Mouse (Mus musculus): ENCODE measurements around the gene Prdx5. TPM values are rescaled to one million over a fixed set of nuclear protein-coding genes. Genes with fewer than 3 reads are reported as not detected.
"Not testable (repeated sequence)": the region's sequence is repeated elsewhere in the genome, so short reads cannot be mapped to it uniquely, and the experiment has no call there.

Prdx5 gene
- total and polyA plus RNA-seq, 3 experiments, result 59.2 to 210 (median 208) TPM

DNA sequence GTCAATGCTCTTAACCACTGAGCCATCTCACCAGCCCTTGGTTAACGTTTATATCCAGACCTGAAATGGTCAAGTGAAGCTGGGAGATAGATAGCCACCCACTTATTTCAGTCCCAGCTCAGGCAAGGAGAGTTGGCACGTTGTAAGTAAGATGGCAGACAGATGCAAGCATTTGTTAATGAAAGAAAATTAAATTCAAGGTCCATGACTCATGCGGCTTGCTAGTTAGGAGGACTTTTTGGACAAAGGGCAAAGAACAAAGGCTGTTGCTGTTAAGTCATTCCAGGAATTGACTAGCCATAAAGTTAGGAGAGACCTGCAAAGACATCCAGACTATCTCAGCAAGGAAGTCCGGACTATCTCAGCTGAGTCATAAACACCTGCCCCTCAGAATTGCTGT is 10.3 kb downstream of the Prdx5 start:
- peaks cover 3% of the 10 kb centered on the region; the same call in 1 of the 2 replicates for H3K27me3 ChIP-seq (ENCODE audit: insufficient read depth, low read length)
- no peak for DNase-seq (ENCODE audit: low spot score)
- ATAC-seq (ENCODE audit: extremely low read depth, insufficient number of reproducible peaks, low FRiP score, poor library complexity, severe bottlenecking), result no peak
- TF ChIP-seq GATA1 (IDR thresholded peaks at IDR 0.05; ENCODE audit: borderline replicate concordance, low read length), result no peak
- no peak for TF ChIP-seq CTCF (IDR thresholded peaks at IDR 0.05; ENCODE audit: low read depth, low read length)
- no peak for TF ChIP-seq GATA2 (IDR thresholded peaks at IDR 0.05; ENCODE audit: borderline replicate concordance, low read depth, low read length)
- TF ChIP-seq TAL1 (conservative IDR thresholded peaks at IDR 0.05; ENCODE audit: low read depth, low read length), result no peak
- TF ChIP-seq POLR2AphosphoS5 (IDR thresholded peaks at IDR 0.05; ENCODE audit: insufficient replicate concordance, low read depth, low read length), result no peak
- H3K4me1 ChIP-seq (ENCODE audit: insufficient read depth, low read depth, low read length), result 0 out of 2 replicates have a peak, but pooled peaks cover 3% of the 10 kb centered on the region
- no peak overlapping the region for H3K4me3 ChIP-seq (ENCODE audit: low read depth, low read length)
- peaks cover 17% of the 10 kb centered on the region for H3K9me3 ChIP-seq (replicated peaks)
- H3K36me3 ChIP-seq (replicated peaks), result peaks cover 9% of the 10 kb centered on the region

DNA sequence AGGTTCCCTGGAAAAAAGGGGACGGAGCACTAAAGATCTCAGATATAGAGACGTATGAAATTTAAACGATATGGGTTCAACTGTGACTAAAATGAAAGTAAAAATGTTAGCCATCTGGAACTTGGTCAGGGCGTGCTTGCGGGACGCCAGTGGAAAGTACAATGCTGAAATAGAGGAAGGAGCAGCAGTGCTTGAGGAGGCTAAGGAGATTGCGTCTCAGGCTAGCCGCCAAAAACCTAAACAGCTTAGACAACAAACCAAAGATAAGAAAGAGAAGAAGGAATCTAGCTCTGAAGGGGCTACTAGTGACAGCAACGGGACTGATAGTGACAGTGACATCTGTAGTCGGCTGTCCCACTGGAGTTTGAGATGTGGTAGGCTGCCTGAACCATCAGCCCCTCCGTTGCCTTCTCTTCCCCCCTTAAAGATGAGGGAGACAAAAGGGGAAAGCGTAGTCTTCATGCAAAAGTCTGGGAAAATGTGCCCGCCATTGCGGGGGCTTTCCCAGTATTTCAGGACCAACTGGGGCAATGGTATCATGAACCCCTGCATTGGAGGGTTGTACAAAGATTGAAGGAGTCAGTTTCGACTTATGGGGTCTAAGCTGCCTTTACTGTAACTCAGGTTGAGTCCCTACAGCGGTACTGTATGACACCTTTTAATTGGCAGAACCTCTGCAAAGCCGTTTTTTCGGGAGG is 14.1 kb downstream of the Prdx5 start:
- not testable (repeated sequence) for DNase-seq (ENCODE audit: low spot score); H3K27me3 ChIP-seq (ENCODE audit: insufficient read depth, low read length); H3K4me3 ChIP-seq (ENCODE audit: low read depth, low read length); H3K36me3 ChIP-seq (replicated peaks); ATAC-seq (ENCODE audit: extremely low read depth, insufficient number of reproducible peaks, low FRiP score, poor library complexity, severe bottlenecking)
- Histone ChIP-seq H3K9me3 (replicated peaks) (peaks cover 17% of the 10 kb centered on the region), H3K4me1 (ENCODE audit: insufficient read depth, low read depth, low read length) (peaks cover 14% of the 10 kb centered on the region)

DNA sequence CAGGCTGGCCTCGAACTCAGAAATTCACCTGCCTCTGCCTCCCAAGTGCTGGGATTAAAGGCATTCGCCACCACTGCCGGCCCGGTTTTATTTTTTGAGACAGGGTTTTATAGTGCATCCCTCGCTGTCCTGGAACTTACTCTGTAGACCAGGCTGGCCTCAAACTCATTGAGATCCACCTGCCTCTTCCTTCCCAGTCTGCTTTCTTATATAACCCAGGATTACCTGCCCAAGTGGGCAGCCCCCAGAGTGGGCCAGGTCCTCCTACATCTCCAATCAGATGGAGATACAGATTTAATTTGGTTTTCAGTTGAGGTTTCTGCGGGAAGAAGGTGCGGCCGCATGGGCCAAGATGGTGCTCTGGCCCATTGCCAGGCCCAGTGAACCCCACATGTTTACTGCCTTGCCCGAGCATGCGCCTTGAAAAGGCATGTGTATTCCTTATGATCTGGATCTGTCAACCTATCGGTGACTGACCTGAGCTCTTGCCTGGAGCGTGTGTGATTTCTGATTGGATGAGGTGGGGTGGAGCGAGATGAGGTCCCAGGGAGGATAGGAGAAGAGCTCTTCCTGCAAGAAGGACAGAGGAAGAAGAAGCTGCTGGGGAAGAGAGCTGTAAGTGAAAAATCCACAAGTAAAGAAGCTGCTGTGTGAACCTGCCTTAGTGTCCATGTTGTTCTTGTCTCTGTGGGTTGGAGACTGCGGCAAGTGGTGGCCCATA is 16.0 kb downstream of the Prdx5 start:
- no peak overlapping the region for H3K4me3 ChIP-seq (ENCODE audit: low read depth, low read length)
- TF ChIP-seq GATA2 (IDR thresholded peaks at IDR 0.05; ENCODE audit: borderline replicate concordance, low read depth, low read length), result no peak
- TF ChIP-seq GATA1 (IDR thresholded peaks at IDR 0.05; ENCODE audit: borderline replicate concordance, low read length), result no peak
- TF ChIP-seq TAL1 (conservative IDR thresholded peaks at IDR 0.05; ENCODE audit: low read depth, low read length), result no peak
- no peak for TF ChIP-seq POLR2AphosphoS5 (IDR thresholded peaks at IDR 0.05; ENCODE audit: insufficient replicate concordance, low read depth, low read length)
- TF ChIP-seq CTCF (IDR thresholded peaks at IDR 0.05; ENCODE audit: low read depth, low read length), result no peak
- H3K36me3 ChIP-seq (replicated peaks), result peaks cover 2% of the 10 kb centered on the region
- DNase-seq (ENCODE audit: low spot score) (no peak), ATAC-seq (ENCODE audit: extremely low read depth, insufficient number of reproducible peaks, low FRiP score, poor library complexity, severe bottlenecking) (no peak)
- peaks cover 3% of the 10 kb centered on the region for H3K27me3 ChIP-seq (ENCODE audit: insufficient read depth, low read length)
- H3K9me3 ChIP-seq (replicated peaks), result peaks cover 6% of the 10 kb centered on the region
- H3K4me1 ChIP-seq (ENCODE audit: insufficient read depth, low read depth, low read length), result peaks cover 15% of the 10 kb centered on the region

DNA sequence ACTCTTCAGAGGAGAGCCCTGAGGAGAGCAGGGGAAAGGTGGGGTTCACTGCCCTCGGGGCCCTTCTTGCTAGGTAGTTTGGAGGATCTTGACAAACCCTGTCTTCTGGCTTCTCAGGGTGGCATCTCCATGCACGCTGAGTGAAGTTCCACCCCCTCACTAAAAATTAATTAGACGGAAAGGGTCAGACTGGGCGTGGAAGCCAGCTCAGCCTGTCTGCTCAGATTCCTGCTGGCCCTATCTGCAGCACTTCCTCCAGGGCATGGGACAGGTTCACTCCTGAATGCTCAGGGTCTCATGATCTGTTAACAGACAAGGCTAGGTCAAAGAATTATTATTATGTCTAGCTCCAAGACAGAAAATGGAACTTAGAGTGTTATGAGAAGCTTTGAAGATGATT is 17.4 kb downstream of the Prdx5 start:
- peaks cover 6% of the 10 kb centered on the region for H3K9me3 ChIP-seq (replicated peaks)
- DNase-seq (ENCODE audit: low spot score) (no peak), ATAC-seq (ENCODE audit: extremely low read depth, insufficient number of reproducible peaks, low FRiP score, poor library complexity, severe bottlenecking) (no peak)
- H3K4me3 ChIP-seq (ENCODE audit: low read depth, low read length), result no peak overlapping the region
- no peaks in the 10 kb centered on the region; the same call in none of the 2 replicates for H3K27me3 ChIP-seq (ENCODE audit: insufficient read depth, low read length)
- TF ChIP-seq TAL1 (conservative IDR thresholded peaks at IDR 0.05; ENCODE audit: low read depth, low read length) (no peak), GATA2 (IDR thresholded peaks at IDR 0.05; ENCODE audit: borderline replicate concordance, low read depth, low read length) (no peak), GATA1 (IDR thresholded peaks at IDR 0.05; ENCODE audit: borderline replicate concordance, low read length) (no peak), CTCF (IDR thresholded peaks at IDR 0.05; ENCODE audit: low read depth, low read length) (no peak), POLR2AphosphoS5 (IDR thresholded peaks at IDR 0.05; ENCODE audit: insufficient replicate concordance, low read depth, low read length) (no peak)
- H3K4me1 ChIP-seq (ENCODE audit: insufficient read depth, low read depth, low read length), result peaks cover 15% of the 10 kb centered on the region
- H3K36me3 ChIP-seq (replicated peaks), result no peaks in the 10 kb centered on the region

DNA sequence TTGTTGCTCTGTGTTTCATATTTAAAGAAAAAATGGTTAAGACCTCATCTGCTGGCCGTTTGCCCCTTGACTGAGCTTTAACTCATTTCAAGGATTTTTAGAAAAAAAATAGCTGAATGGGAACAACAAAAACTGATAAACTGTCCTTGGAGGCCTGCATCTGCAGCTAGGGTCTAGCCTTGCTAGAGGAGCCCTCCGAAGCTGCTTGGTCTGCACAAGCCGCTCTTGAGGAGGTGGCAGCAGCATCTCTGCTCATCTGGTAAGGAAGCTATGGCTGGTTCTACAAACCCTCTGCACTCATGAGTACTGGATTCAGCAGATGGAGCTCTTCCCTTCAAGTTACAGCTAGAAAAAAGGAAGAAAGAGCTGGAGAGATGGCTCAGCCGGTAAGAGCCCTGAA is 31.9 kb downstream of the Prdx5 start:
- no peak for ATAC-seq (ENCODE audit: extremely low read depth, insufficient number of reproducible peaks, low FRiP score, poor library complexity, severe bottlenecking)

DNA sequence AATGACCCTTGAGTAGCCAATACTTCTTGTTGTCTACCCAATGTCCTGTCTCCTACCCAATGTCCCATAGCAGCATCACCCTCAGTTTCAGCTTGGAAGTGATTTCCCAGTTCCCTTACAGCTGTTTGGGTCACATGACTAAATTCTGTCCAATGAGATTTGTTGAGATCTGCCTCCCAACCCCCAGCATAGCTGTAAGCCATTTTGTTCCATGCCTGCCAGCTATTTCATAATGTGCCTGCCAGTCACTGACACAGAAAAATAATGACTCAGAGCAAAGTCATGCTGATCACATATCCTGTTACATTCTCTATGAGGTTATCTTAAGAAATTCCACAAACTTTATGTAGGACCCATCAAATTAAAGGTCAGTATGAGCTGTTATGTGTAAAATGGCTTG is 33.1 kb downstream of the Prdx5 start:
- Histone ChIP-seq H3K36me3 (replicated peaks) (no peaks in the 10 kb centered on the region), H3K27me3 (ENCODE audit: insufficient read depth, low read length) (peaks cover 18% of the 10 kb centered on the region), H3K9me3 (replicated peaks) (peaks cover 5% of the 10 kb centered on the region), H3K4me3 (ENCODE audit: low read depth, low read length) (no peak overlapping the region), H3K4me1 (ENCODE audit: insufficient read depth, low read depth, low read length) (peaks cover 13% of the 10 kb centered on the region)
- ATAC-seq (ENCODE audit: extremely low read depth, insufficient number of reproducible peaks, low FRiP score, poor library complexity, severe bottlenecking) (no peak), DNase-seq (ENCODE audit: low spot score) (no peak)
- TF ChIP-seq GATA2 (IDR thresholded peaks at IDR 0.05; ENCODE audit: borderline replicate concordance, low read depth, low read length) (no peak), CTCF (IDR thresholded peaks at IDR 0.05; ENCODE audit: low read depth, low read length) (no peak), TAL1 (conservative IDR thresholded peaks at IDR 0.05; ENCODE audit: low read depth, low read length) (no peak), GATA1 (IDR thresholded peaks at IDR 0.05; ENCODE audit: borderline replicate concordance, low read length) (no peak), POLR2AphosphoS5 (IDR thresholded peaks at IDR 0.05; ENCODE audit: insufficient replicate concordance, low read depth, low read length) (no peak)

More for the DNA sequence above, 31.9 kb downstream of the Prdx5 start:
- Histone ChIP-seq H3K36me3 (replicated peaks) (no peaks in the 10 kb centered on the region), H3K9me3 (replicated peaks) (peaks cover 5% of the 10 kb centered on the region), H3K27me3 (ENCODE audit: insufficient read depth, low read length) (peaks cover 18% of the 10 kb centered on the region), H3K4me3 (ENCODE audit: low read depth, low read length) (no peak overlapping the region), H3K4me1 (ENCODE audit: insufficient read depth, low read depth, low read length) (peaks cover 9% of the 10 kb centered on the region)
- DNase-seq (ENCODE audit: low spot score), result no peak
- TF ChIP-seq CTCF (IDR thresholded peaks at IDR 0.05; ENCODE audit: low read depth, low read length), result no peak
- TF ChIP-seq GATA2 (IDR thresholded peaks at IDR 0.05; ENCODE audit: borderline replicate concordance, low read depth, low read length), result no peak
- no peak for TF ChIP-seq TAL1 (conservative IDR thresholded peaks at IDR 0.05; ENCODE audit: low read depth, low read length)
- no peak for TF ChIP-seq POLR2AphosphoS5 (IDR thresholded peaks at IDR 0.05; ENCODE audit: insufficient replicate concordance, low read depth, low read length)
- no peak for TF ChIP-seq GATA1 (IDR thresholded peaks at IDR 0.05; ENCODE audit: borderline replicate concordance, low read length)
